Mouse (Mus musculus) liver, embryonic 14.5 days (tissue): ENCODE data around the gene Itga10.

Source experiments
- CTCF ChIP-seq: IDR thresholded peaks from 2 replicates; pipeline ENCODE4 v1.5.1; 2016; ENCODE audit warnings: antibody characterized with exemption, low read depth, control low read depth
- EP300 ChIP-seq: IDR thresholded peaks from 2 replicates; pipeline ENCODE4 v1.6.1; 2016; ENCODE audit warnings: antibody characterized with exemption, low read depth

GRCm38 (mm10) chr3:96696766-96697732 is 51.7 kb downstream of the Itga10 start:
- TF ChIP-seq CTCF (0 out of 2 replicates have a peak, but pooled peaks have one; percentile 12), EP300 (no peak)
